Mouse (Mus musculus): ENCODE measurements at regions not wholly inside any gene's neighbourhood (a gene's known extent, or its start where the extent isn't known, plus 50 kb on each side); places are given as distances from the start of the nearest gene placed in this dataset.

GRCm38 (mm10) chr3:35219394-35219793 is 534.5 kb upstream of the Atp11b start:
- H3K4me1 ChIP-seq (ENCODE audit: control insufficient read depth, insufficient read depth, low read length) = peaks cover 7% of the 10 kb centered on the region
- H3K27me3 ChIP-seq (ENCODE audit: control insufficient read depth, insufficient read depth, low read length) = no peaks in the 10 kb centered on the region
- DNase-seq (ENCODE audit: low spot score, missing footprints) (no peak), ATAC-seq (ENCODE audit: low FRiP score) (no peak)
- H3K4me2 ChIP-seq = no peak overlapping the region
- 93% methylated on average over 6 of the region's 6 CpGs for WGBS
- no peaks in the 10 kb centered on the region for H3K36me3 ChIP-seq (ENCODE audit: control insufficient read depth, insufficient read depth, low read length)
- H3K27ac ChIP-seq (ENCODE audit: low read depth, low read length) = no peak overlapping the region
- H3K9ac ChIP-seq (ENCODE audit: low read length) = no peak overlapping the region
- no peaks in the 10 kb centered on the region for H3K9me3 ChIP-seq (ENCODE audit: control insufficient read depth, low read length)
- no peak overlapping the region for H3K4me3 ChIP-seq (ENCODE audit: low read depth, low read length)

- no peak overlapping the region for H3K4me3 ChIP-seq (ENCODE audit: low read depth, low read length)
- H3K4me2 ChIP-seq = no peak overlapping the region
- H3K4me1 ChIP-seq (ENCODE audit: control insufficient read depth, insufficient read depth, low read length) = peaks cover 7% of the 10 kb centered on the region
- DNase-seq (ENCODE audit: low spot score, missing footprints) (peak; percentile 69), ATAC-seq (ENCODE audit: low FRiP score) (peak; percentile 57; the same call in 1 of the 2 replicates)
- H3K27me3 ChIP-seq (ENCODE audit: control insufficient read depth, insufficient read depth, low read length) = no peaks in the 10 kb centered on the region
- no peak overlapping the region for H3K9ac ChIP-seq (ENCODE audit: low read length)
- WGBS = 40% methylated on average over 3 of the region's 3 CpGs
- no peaks in the 10 kb centered on the region for H3K9me3 ChIP-seq (ENCODE audit: control insufficient read depth, low read length)
- H3K27ac ChIP-seq (ENCODE audit: low read depth, low read length) = no peak overlapping the region
- H3K36me3 ChIP-seq (ENCODE audit: control insufficient read depth, insufficient read depth, low read length) = no peaks in the 10 kb centered on the region
Measured at GRCm38 (mm10) chr3:35221183-35221582, 532.7 kb upstream of the Atp11b start.

GRCm38 (mm10) chr3:35222251-35222650 is 531.7 kb upstream of the Atp11b start:
- peaks cover 7% of the 10 kb centered on the region for H3K4me1 ChIP-seq (ENCODE audit: control insufficient read depth, insufficient read depth, low read length)
- H3K4me3 ChIP-seq (ENCODE audit: low read depth, low read length) = no peak overlapping the region
- H3K9me3 ChIP-seq (ENCODE audit: control insufficient read depth, low read length) = no peaks in the 10 kb centered on the region
- H3K9ac ChIP-seq (ENCODE audit: low read length) = no peak overlapping the region
- WGBS = 57% methylated on average over 2 of the region's 2 CpGs
- DNase-seq (ENCODE audit: low spot score, missing footprints) (peak; percentile 81), ATAC-seq (ENCODE audit: low FRiP score) (no peak)
- H3K27ac ChIP-seq (ENCODE audit: low read depth, low read length) = no peak overlapping the region
- H3K4me2 ChIP-seq = no peak overlapping the region
- H3K27me3 ChIP-seq (ENCODE audit: control insufficient read depth, insufficient read depth, low read length) = no peaks in the 10 kb centered on the region
- H3K36me3 ChIP-seq (ENCODE audit: control insufficient read depth, insufficient read depth, low read length) = no peaks in the 10 kb centered on the region

- no peak overlapping the region for H3K27ac ChIP-seq (ENCODE audit: low read depth, low read length)
- peaks cover 7% of the 10 kb centered on the region for H3K4me1 ChIP-seq (ENCODE audit: control insufficient read depth, insufficient read depth, low read length)
- ATAC-seq (ENCODE audit: low FRiP score) (no peak), DNase-seq (ENCODE audit: low spot score, missing footprints) (peak; percentile 91)
- 60% methylated on average over 12 of the region's 12 CpGs for WGBS
- H3K9me3 ChIP-seq (ENCODE audit: control insufficient read depth, low read length) = no peaks in the 10 kb centered on the region
- no peaks in the 10 kb centered on the region for H3K36me3 ChIP-seq (ENCODE audit: control insufficient read depth, insufficient read depth, low read length)
- H3K4me2 ChIP-seq = no peak overlapping the region
- H3K27me3 ChIP-seq (ENCODE audit: control insufficient read depth, insufficient read depth, low read length) = no peaks in the 10 kb centered on the region
- no peak overlapping the region for H3K9ac ChIP-seq (ENCODE audit: low read length)
- H3K4me3 ChIP-seq (ENCODE audit: low read depth, low read length) = no peak overlapping the region
Measured at GRCm38 (mm10) chr3:35225051-35225701, 528.7 kb upstream of the Atp11b start.

- Histone ChIP-seq H3K36me3 (ENCODE audit: control insufficient read depth, insufficient read depth, low read length) (no peaks in the 10 kb centered on the region), H3K9me3 (ENCODE audit: control insufficient read depth, low read length) (no peaks in the 10 kb centered on the region), H3K27me3 (ENCODE audit: control insufficient read depth, insufficient read depth, low read length) (no peaks in the 10 kb centered on the region), H3K4me1 (ENCODE audit: control insufficient read depth, insufficient read depth, low read length) (peaks cover 7% of the 10 kb centered on the region), H3K4me3 (ENCODE audit: low read depth, low read length) (no peak overlapping the region), H3K9ac (ENCODE audit: low read length) (no peak overlapping the region), H3K27ac (ENCODE audit: low read depth, low read length) (no peak overlapping the region), H3K4me2 (no peak overlapping the region)
- no peak for ATAC-seq (ENCODE audit: low FRiP score)
- WGBS = 73% methylated on average over 3 of the region's 3 CpGs
- DNase-seq (ENCODE audit: low spot score, missing footprints) = peak; percentile 65
Measured at GRCm38 (mm10) chr3:35225774-35226365, 528.0 kb upstream of the Atp11b start.

- WGBS = 88% methylated on average over 10 of the region's 10 CpGs
- Histone ChIP-seq H3K27me3 (ENCODE audit: control insufficient read depth, insufficient read depth, low read length) (no peaks in the 10 kb centered on the region), H3K4me3 (ENCODE audit: low read depth, low read length) (no peak overlapping the region), H3K4me1 (ENCODE audit: control insufficient read depth, insufficient read depth, low read length) (no peaks in the 10 kb centered on the region), H3K9me3 (ENCODE audit: control insufficient read depth, low read length) (no peaks in the 10 kb centered on the region), H3K27ac (ENCODE audit: low read depth, low read length) (no peak overlapping the region), H3K4me2 (no peak overlapping the region), H3K36me3 (ENCODE audit: control insufficient read depth, insufficient read depth, low read length) (no peaks in the 10 kb centered on the region), H3K9ac (ENCODE audit: low read length) (no peak overlapping the region)
- DNase-seq (ENCODE audit: low spot score, missing footprints) (no peak), ATAC-seq (ENCODE audit: low FRiP score) (no peak)
Measured at GRCm38 (mm10) chr3:35231158-35231928, 522.6 kb upstream of the Atp11b start.

- Histone ChIP-seq H3K27me3 (ENCODE audit: control insufficient read depth, insufficient read depth, low read length) (no peaks in the 10 kb centered on the region), H3K4me1 (ENCODE audit: control insufficient read depth, insufficient read depth, low read length) (no peaks in the 10 kb centered on the region), H3K4me3 (ENCODE audit: low read depth, low read length) (no peak overlapping the region), H3K4me2 (no peak overlapping the region), H3K9me3 (ENCODE audit: control insufficient read depth, low read length) (no peaks in the 10 kb centered on the region), H3K36me3 (ENCODE audit: control insufficient read depth, insufficient read depth, low read length) (no peaks in the 10 kb centered on the region), H3K27ac (ENCODE audit: low read depth, low read length) (no peak overlapping the region), H3K9ac (ENCODE audit: low read length) (no peak overlapping the region)
- WGBS = 81% methylated on average over 1 of the region's 1 CpGs
- DNase-seq (ENCODE audit: low spot score, missing footprints) (peak; percentile 47), ATAC-seq (ENCODE audit: low FRiP score) (no peak)
Measured at GRCm38 (mm10) chr3:35232487-35232886, 521.4 kb upstream of the Atp11b start.

- Histone ChIP-seq H3K9ac (ENCODE audit: low read length) (no peak overlapping the region), H3K4me2 (no peak overlapping the region), H3K27ac (ENCODE audit: low read depth, low read length) (no peak overlapping the region), H3K27me3 (ENCODE audit: control insufficient read depth, insufficient read depth, low read length) (no peaks in the 10 kb centered on the region), H3K4me1 (ENCODE audit: control insufficient read depth, insufficient read depth, low read length) (no peaks in the 10 kb centered on the region), H3K4me3 (ENCODE audit: low read depth, low read length) (no peak overlapping the region), H3K9me3 (ENCODE audit: control insufficient read depth, low read length) (no peaks in the 10 kb centered on the region), H3K36me3 (ENCODE audit: control insufficient read depth, insufficient read depth, low read length) (no peaks in the 10 kb centered on the region)
- peak; percentile 73 for DNase-seq (ENCODE audit: low spot score, missing footprints)
- no peak for ATAC-seq (ENCODE audit: low FRiP score)
- WGBS = 86% methylated on average over 3 of the region's 3 CpGs
Measured at GRCm38 (mm10) chr3:35235066-35235465, 518.8 kb upstream of the Atp11b start.

- Histone ChIP-seq H3K27ac (ENCODE audit: low read depth, low read length) (no peak overlapping the region), H3K9me3 (ENCODE audit: control insufficient read depth, low read length) (no peaks in the 10 kb centered on the region), H3K4me2 (no peak overlapping the region), H3K36me3 (ENCODE audit: control insufficient read depth, insufficient read depth, low read length) (no peaks in the 10 kb centered on the region), H3K27me3 (ENCODE audit: control insufficient read depth, insufficient read depth, low read length) (no peaks in the 10 kb centered on the region), H3K9ac (ENCODE audit: low read length) (no peak overlapping the region), H3K4me3 (ENCODE audit: low read depth, low read length) (no peak overlapping the region), H3K4me1 (ENCODE audit: control insufficient read depth, insufficient read depth, low read length) (no peaks in the 10 kb centered on the region)
- DNase-seq (ENCODE audit: low spot score, missing footprints) (peak; percentile 49), ATAC-seq (ENCODE audit: low FRiP score) (no peak)
- 75% methylated on average over 5 of the region's 5 CpGs for WGBS
Measured at GRCm38 (mm10) chr3:35235772-35236171, 518.1 kb upstream of the Atp11b start.

Data from midbrain, embryonic 11.5 days (tissue).